Comparison of ENCODE assay signal across 16 mouse cellular contexts in genomic region chr15:93807993-93808392, GRCm38 (mm10).
"Had no signal": no experiment of that assay in that cellular context is flagged by ENCODE, and none has a peak within 500 bp of the region (broad histone marks: within the 10 kb centered on the region; RNA-seq: fewer than 3 reads in every experiment).

No protein-coding gene starts in this region.

- H3K9ac ChIP-seq: neural tube, embryonic 13.5 days; neural tube, embryonic 15.5 days; stomach, embryonic 15.5 days had no signal

- H3K4me2 ChIP-seq: neural tube, embryonic 13.5 days; neural tube, embryonic 15.5 days; stomach, embryonic 15.5 days had no signal

- H3K27me3 ChIP-seq: neural tube, embryonic 13.5 days; neural tube, embryonic 15.5 days; stomach, embryonic 15.5 days had no signal

- H3K4me1 ChIP-seq: neural tube, embryonic 13.5 days; neural tube, embryonic 15.5 days; stomach, embryonic 15.5 days had no signal

- DNase-seq: retina, postnatal 1 day; right cerebral cortex, adult 18-20 months; right cerebral cortex, postnatal 14 days; right cerebral cortex, postnatal 25 days; right cerebral cortex, postnatal 4 days; spleen, adult 18-20 months; thymus, adult 18-20 months; thymus, adult 2 months; thymus, postnatal 14 days; thymus, postnatal 25 days; thymus, postnatal 36 days; thymus, postnatal 4 days had no signal

- H3K36me3 ChIP-seq: neural tube, embryonic 13.5 days; neural tube, embryonic 15.5 days; stomach, embryonic 15.5 days had no signal

- H3K9me3 ChIP-seq: neural tube, embryonic 13.5 days; neural tube, embryonic 15.5 days; stomach, embryonic 15.5 days had no signal

- H3K4me3 ChIP-seq: neural tube, embryonic 13.5 days; neural tube, embryonic 15.5 days; stomach, embryonic 15.5 days had no signal

- H3K27ac ChIP-seq: neural tube, embryonic 13.5 days; neural tube, embryonic 15.5 days; stomach, embryonic 15.5 days; stomach, postnatal 0 days had no signal
